Mouse (Mus musculus) myocyte (in vitro differentiated cells): ENCODE measurements around the gene Dnajc14.

Source experiments
- CEBPB ChIP-seq: IDR thresholded peaks from 2 replicates; pipeline ENCODE4 v1.6.1; 2011; ENCODE audit warnings: mild to moderate bottlenecking, moderate library complexity; ENCODE audit not compliant: poor library complexity, insufficient read depth, severe bottlenecking
- E2F4 ChIP-seq: IDR thresholded peaks from one replicate; pipeline ENCODE4 v1.6.1; 2011; ENCODE audit warnings: mild to moderate bottlenecking, control low read depth, moderate library complexity; ENCODE audit not compliant: insufficient read depth
- MAX ChIP-seq: IDR thresholded peaks from one replicate; pipeline ENCODE4 v1.6.1; 2011; ENCODE audit warnings: low read depth, mild to moderate bottlenecking, control low read depth
- MYOD1 ChIP-seq, 3 experiments: IDR thresholded peaks; one replicate each; pipeline ENCODE4 v1.6.1; 2011; ENCODE audit warnings: control low read depth in 2 of 3, low read depth in 2 of 3, mild to moderate bottlenecking in 2 of 3, moderate library complexity in 1 of 3; ENCODE audit not compliant: insufficient read length in 2 of 3, control insufficient read depth in 1 of 3
- MYOG ChIP-seq, 3 experiments: IDR thresholded peaks; one replicate each; pipeline ENCODE4 v1.6.1; 2011; ENCODE audit warnings: control low read depth in 2 of 3, low read depth in 2 of 3, mild to moderate bottlenecking in 2 of 3; ENCODE audit not compliant: insufficient read length in 2 of 3, control insufficient read depth in 1 of 3, insufficient read depth in 1 of 3
- POLR2A ChIP-seq: IDR thresholded peaks from one replicate; pipeline ENCODE4 v1.6.1; 2011; ENCODE audit warnings: low read depth, mild to moderate bottlenecking, control low read depth, moderate library complexity; ENCODE audit not compliant: insufficient read length
- POLR2AphosphoS2 ChIP-seq: IDR thresholded peaks from one replicate; pipeline ENCODE4 v1.6.1; 2011; ENCODE audit warnings: low read depth, control low read depth; ENCODE audit not compliant: insufficient read length
- REST ChIP-seq: IDR thresholded peaks from one replicate; pipeline ENCODE4 v1.6.1; 2011; ENCODE audit warnings: mild to moderate bottlenecking, control low read depth, moderate library complexity; ENCODE audit not compliant: insufficient read depth, insufficient read length
- SRF ChIP-seq: IDR thresholded peaks from one replicate; pipeline ENCODE4 v1.6.1; 2011; ENCODE audit warnings: low read depth; ENCODE audit not compliant: control insufficient read depth, insufficient read length
- TCF12 ChIP-seq: IDR thresholded peaks from one replicate; pipeline ENCODE4 v1.6.1; 2011; ENCODE audit warnings: mild to moderate bottlenecking, control low read depth; ENCODE audit not compliant: poor library complexity, insufficient read depth, severe bottlenecking
- TCF3 ChIP-seq: IDR thresholded peaks from one replicate; pipeline ENCODE4 v1.6.1; 2011; ENCODE audit warnings: low read depth, control low read depth; ENCODE audit not compliant: insufficient read length
- USF1 ChIP-seq: IDR thresholded peaks from one replicate; pipeline ENCODE4 v1.6.1; 2011; ENCODE audit warnings: low read depth, mild to moderate bottlenecking, control low read depth, moderate library complexity

DNA sequence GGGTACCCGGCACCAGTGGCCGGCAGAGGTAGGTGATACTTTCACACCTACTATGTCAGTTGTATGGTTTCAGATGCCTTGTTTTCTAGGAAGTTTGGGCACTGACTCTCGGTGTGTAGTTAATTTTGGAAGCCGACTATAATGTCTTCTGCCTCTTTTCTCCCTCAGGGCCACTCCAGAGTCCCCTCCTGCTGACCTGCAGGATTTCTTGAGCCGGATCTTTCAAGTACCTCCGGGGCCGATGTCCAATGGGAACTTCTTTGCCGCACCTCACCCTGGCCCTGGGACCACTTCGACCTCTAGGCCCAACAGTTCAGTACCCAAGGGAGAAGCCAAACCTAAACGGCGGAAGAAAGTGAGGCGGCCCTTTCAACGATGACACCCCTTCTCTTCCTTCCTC lies 13.2 kb downstream of the Dnajc14 start, which contains the start of gene Sarnp:
- TF ChIP-seq POLR2AphosphoS2 (no peak), POLR2A (no peak), MAX (no peak), USF1 (no peak), TCF3 (no peak), MYOG (IDR thresholded peaks at IDR 0.05; ENCODE audit: control insufficient read depth in 1 of 3, insufficient read depth in 1 of 3, insufficient read length in 2 of 3, low read depth in 2 of 3) (no peak), E2F4 (no peak), REST (no peak), MYOD1 (IDR thresholded peaks at IDR 0.05; ENCODE audit: control insufficient read depth in 1 of 3, insufficient read length in 2 of 3, low read depth in 2 of 3) (no peak), CEBPB (no peak), TCF12 (no peak), SRF (no peak)
